Mouse (Mus musculus): ENCODE data around the gene Fstl4. TPM values are rescaled to one million over a fixed set of nuclear protein-coding genes. Genes with fewer than 3 reads are reported as not detected.

The Fstl4 gene
- total and polyA plus RNA-seq, 2 experiments from 2014 or later: 10.9 to 11.3 TPM

DNA sequence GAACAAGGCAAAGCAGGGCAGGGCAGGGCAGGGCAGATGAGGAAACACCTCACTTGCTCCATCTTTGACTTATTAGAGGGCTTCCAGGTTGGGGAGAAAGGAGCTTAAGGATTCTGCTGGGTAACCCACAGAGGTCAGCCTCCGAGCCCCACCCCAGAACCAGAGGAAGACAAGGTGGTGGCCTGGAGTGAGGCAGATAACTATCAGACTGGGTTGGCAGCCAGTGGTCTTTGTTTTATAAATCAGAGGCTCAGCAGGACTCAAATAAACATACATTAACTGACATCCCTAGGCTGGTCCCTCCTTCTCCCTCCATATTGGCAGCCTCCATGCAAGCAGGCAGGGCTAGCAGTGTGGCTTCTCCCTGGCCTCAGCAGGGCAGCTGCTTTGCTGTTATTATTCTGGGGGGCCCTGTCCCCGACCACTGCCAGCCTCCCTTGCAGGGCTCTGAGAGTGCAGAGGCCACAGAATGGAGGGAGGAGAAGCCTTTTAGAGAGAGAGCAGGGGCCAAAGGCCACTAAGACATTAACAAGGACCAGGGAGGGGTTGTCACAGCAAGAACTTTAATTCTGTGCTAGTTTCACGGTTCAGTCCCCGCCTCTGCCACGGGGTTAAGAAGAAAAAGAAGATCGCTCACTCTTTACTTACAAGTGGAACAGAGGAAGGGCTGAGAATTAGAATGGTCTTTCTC, 16.5 kb upstream of the Fstl4 start:
- 24% methylated on average over 6 of the region's 6 CpGs for WGBS
- no peak for TF ChIP-seq CTCF (IDR thresholded peaks at IDR 0.05; ENCODE audit: low read depth)

DNA sequence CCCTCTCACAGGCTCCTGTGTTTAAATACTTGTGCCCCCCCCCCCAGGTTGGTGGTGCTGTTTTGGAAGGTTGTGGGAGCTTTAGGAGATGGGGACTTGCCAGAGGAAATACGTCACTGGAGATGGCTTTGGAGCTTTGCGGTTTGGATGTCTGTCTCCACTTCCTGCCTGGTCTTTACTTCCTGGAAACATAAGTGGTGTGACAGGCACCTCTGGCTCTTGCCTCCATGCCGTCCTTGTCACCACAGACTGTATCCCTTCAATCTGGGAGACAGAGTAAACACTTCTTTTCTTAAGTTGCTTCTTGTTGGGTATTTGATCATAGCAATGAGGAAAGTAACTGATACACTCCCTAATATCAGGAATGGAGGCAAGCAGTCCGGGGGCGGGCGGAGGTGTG, 14.4 kb upstream of the Fstl4 start:
- Histone ChIP-seq H3K27ac (no peak overlapping the region), H3K9me3 (ENCODE audit: low read length) (no peaks in the 10 kb centered on the region), H3K36me3 (ENCODE audit: insufficient read depth, low read length) (no peaks in the 10 kb centered on the region), H3K4me3 (ENCODE audit: low read length) (no peak overlapping the region), H3K9ac (replicated peaks; ENCODE audit: low read length) (no peak overlapping the region), H3K4me2 (ENCODE audit: low read depth, low read length) (no peak overlapping the region), H3K4me1 (ENCODE audit: insufficient read depth, low read length) (no peaks in the 10 kb centered on the region), H3K27me3 (ENCODE audit: insufficient read depth, low read length) (no peaks in the 10 kb centered on the region)
- no peak for DNase-seq (ENCODE audit: low spot score)
- no peak for ATAC-seq
- WGBS: 87% methylated on average over 6 of the region's 6 CpGs
- no peak for TF ChIP-seq CTCF (IDR thresholded peaks at IDR 0.05; ENCODE audit: low read depth)

More for the DNA sequence above, 16.5 kb upstream of the Fstl4 start:
- DNase-seq (ENCODE audit: low spot score) (no peak), ATAC-seq (no peak)
- Histone ChIP-seq H3K9ac (replicated peaks; ENCODE audit: low read length) (no peak overlapping the region), H3K4me1 (ENCODE audit: insufficient read depth, low read length) (no peaks in the 10 kb centered on the region), H3K4me3 (ENCODE audit: low read length) (no peak overlapping the region), H3K4me2 (ENCODE audit: low read depth, low read length) (no peak overlapping the region), H3K9me3 (ENCODE audit: low read length) (no peaks in the 10 kb centered on the region), H3K36me3 (ENCODE audit: insufficient read depth, low read length) (no peaks in the 10 kb centered on the region), H3K27me3 (ENCODE audit: insufficient read depth, low read length) (no peaks in the 10 kb centered on the region), H3K27ac (no peak overlapping the region)

DNA sequence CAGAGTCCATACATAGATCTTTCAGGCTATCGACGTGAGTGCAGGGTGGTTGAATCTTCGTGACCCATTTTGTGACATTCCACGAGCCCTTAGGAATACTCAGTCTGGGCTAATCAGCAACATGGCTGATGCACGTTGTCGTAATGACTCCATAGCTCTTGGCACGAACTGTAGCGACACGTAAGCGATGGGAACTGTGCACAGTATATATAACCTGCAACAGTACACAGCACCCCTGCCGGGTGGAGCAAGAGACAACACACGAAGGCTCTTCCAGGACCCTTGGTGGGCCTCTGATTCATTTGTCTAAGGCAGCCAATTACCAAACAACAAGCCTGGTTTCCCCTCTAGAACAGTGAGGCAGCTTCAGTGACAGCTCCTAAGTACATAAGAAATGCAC, 11.9 kb upstream of the Fstl4 start:
- no peaks in the 10 kb centered on the region for H3K4me1 ChIP-seq (ENCODE audit: insufficient read depth, low read length)
- no peak for ATAC-seq
- no peaks in the 10 kb centered on the region for H3K9me3 ChIP-seq (ENCODE audit: low read length)
- H3K27ac ChIP-seq: no peak overlapping the region
- H3K36me3 ChIP-seq (ENCODE audit: insufficient read depth, low read length): no peaks in the 10 kb centered on the region
- no peak overlapping the region for H3K4me3 ChIP-seq (ENCODE audit: low read length)
- H3K27me3 ChIP-seq (ENCODE audit: insufficient read depth, low read length): no peaks in the 10 kb centered on the region
- no peak for TF ChIP-seq CTCF (IDR thresholded peaks at IDR 0.05; ENCODE audit: low read depth)
- no peak for DNase-seq (ENCODE audit: low spot score)
- 81% methylated on average over 12 of the region's 12 CpGs for WGBS
- no peak overlapping the region for H3K4me2 ChIP-seq (ENCODE audit: low read depth, low read length)
- no peak overlapping the region for H3K9ac ChIP-seq (replicated peaks; ENCODE audit: low read length)

DNA sequence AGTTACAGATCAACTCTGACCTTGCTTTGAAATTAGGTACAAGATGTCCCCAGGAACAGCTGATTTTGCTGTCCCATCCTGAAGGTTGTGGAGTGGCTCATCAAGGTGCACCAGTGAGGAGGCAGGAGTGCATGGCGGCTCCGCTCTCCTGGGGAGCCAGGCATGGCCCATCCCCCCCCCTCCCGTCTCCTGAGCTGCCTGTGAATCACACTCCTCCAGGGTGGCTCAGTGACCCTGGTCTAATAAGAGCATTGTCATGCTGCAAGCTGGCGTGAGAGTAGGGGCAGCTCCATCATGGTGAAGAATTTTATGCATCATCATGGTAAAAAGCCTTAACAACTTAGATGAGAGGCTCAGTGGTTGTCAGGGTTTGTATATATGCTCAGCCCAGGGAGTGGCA, 11.2 kb upstream of the Fstl4 start:
- TF ChIP-seq CTCF (IDR thresholded peaks at IDR 0.05; ENCODE audit: low read depth): no peak
- Histone ChIP-seq H3K9ac (replicated peaks; ENCODE audit: low read length) (no peak overlapping the region), H3K9me3 (ENCODE audit: low read length) (no peaks in the 10 kb centered on the region), H3K27me3 (ENCODE audit: insufficient read depth, low read length) (no peaks in the 10 kb centered on the region), H3K4me1 (ENCODE audit: insufficient read depth, low read length) (no peaks in the 10 kb centered on the region), H3K36me3 (ENCODE audit: insufficient read depth, low read length) (no peaks in the 10 kb centered on the region), H3K4me3 (ENCODE audit: low read length) (no peak overlapping the region), H3K4me2 (ENCODE audit: low read depth, low read length) (no peak overlapping the region), H3K27ac (no peak overlapping the region)
- ATAC-seq (no peak), DNase-seq (ENCODE audit: low spot score) (no peak)
- WGBS: 53% methylated on average over 4 of the region's 4 CpGs

DNA sequence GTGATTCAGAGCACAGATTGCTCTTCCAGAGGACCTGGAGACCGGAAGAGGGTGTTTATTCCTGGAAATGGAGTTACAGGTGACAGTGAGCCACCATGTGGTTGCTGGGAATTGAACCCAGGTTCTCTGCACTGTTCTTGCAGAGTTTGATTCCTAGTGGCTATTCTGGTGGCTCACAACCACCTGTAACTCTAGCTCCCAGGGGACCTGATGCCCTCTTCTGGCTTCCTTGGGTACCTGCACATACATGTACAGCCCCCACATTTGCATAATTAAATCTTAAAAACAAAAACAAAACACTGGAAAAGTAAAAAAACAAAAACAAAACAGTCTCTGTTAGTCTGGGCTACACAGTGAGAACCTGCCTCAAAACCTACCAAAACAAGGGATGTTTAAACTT, 2.6 kb upstream of the Fstl4 start:
- DNase-seq (ENCODE audit: low spot score) (peak; percentile 20), ATAC-seq (no peak)
- Histone ChIP-seq H3K9ac (replicated peaks; ENCODE audit: low read length) (no peak overlapping the region), H3K36me3 (ENCODE audit: insufficient read depth, low read length) (no peaks in the 10 kb centered on the region), H3K27ac (no peak overlapping the region), H3K4me2 (ENCODE audit: low read depth, low read length) (no peak overlapping the region), H3K4me1 (ENCODE audit: insufficient read depth, low read length) (peaks cover 10% of the 10 kb centered on the region), H3K27me3 (ENCODE audit: insufficient read depth, low read length) (peaks cover 18% of the 10 kb centered on the region), H3K4me3 (ENCODE audit: low read length) (no peak overlapping the region), H3K9me3 (ENCODE audit: low read length) (no peaks in the 10 kb centered on the region)
- 67% methylated on average over 1 of the region's 1 CpGs for WGBS
- TF ChIP-seq CTCF (IDR thresholded peaks at IDR 0.05; ENCODE audit: low read depth): peak; percentile 46

DNA sequence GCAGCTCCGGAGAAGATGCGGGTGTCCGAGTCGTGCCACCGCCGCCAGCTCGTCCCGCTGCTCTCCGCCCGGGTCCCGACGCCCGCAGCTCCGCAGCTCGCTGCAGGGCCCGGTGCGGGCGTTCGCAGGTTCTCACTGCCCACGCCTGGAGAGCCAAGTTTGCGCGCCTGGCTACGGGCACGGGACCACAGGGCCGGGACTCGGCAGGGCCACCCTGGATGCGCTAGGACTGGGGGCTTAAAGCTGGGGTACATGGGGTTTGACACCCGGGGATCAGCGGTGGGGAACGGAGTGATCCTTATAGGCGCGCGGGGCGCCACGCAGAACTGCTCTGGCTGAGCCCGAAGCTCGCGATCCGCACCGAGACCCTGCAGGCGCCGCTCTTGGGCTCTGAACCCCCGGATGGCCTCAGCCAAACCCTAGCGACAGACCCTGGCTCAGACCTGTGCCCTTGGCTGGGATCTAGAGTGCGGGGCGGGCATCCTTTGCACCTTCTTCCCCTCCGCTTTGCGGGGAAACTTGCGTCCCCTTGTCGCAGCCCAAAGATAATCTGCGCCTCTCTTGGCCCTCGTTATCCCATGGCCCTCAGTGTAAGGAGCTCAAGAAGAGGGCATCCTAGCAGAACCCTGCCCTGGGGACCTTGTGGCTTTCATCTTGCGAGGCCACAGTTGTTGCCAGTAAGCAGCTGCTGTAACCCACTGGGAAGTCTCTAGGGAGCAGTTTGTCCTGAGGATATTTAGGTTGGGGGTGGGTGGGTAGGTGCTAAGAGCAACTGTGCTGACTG, 652 bp downstream of the Fstl4 start:
- under 1% methylated on average over 46 of the region's 53 CpGs for WGBS
- peak; percentile 39 for ATAC-seq

More for the DNA sequence above, 652 bp downstream of the Fstl4 start:
- peak overlapping the region; percentile 36; the same call in 1 of the 2 replicates for H3K27ac ChIP-seq
- no peaks in the 10 kb centered on the region for H3K9me3 ChIP-seq (ENCODE audit: low read length)
- no peaks in the 10 kb centered on the region for H3K36me3 ChIP-seq (ENCODE audit: insufficient read depth, low read length)
- peak overlapping the region; percentile 64 for H3K4me3 ChIP-seq (ENCODE audit: low read length)
- H3K9ac ChIP-seq (replicated peaks; ENCODE audit: low read length): peak overlapping the region; percentile 63
- peaks cover 10% of the 10 kb centered on the region for H3K4me1 ChIP-seq (ENCODE audit: insufficient read depth, low read length)
- peak; percentile 28 for DNase-seq (ENCODE audit: low spot score)
- peak overlapping the region; percentile 98 for H3K4me2 ChIP-seq (ENCODE audit: low read depth, low read length)
- TF ChIP-seq CTCF (IDR thresholded peaks at IDR 0.05; ENCODE audit: low read depth): no peak
- peaks cover 18% of the 10 kb centered on the region for H3K27me3 ChIP-seq (ENCODE audit: insufficient read depth, low read length)
